Mouse (Mus musculus) C2C12 (cell line): ENCODE results near the gene Mocs2.

Experiments
- CTCF ChIP-seq: IDR thresholded peaks from one replicate; pipeline ENCODE4 v1.5.1; 2011; ENCODE audit not compliant: control insufficient read depth, insufficient read depth, insufficient read length
- MAX ChIP-seq: IDR thresholded peaks from one replicate; pipeline ENCODE4 v1.6.1; 2011; ENCODE audit warnings: mild to moderate bottlenecking, control low read depth
- USF1 ChIP-seq: IDR thresholded peaks from one replicate; pipeline ENCODE4 v1.6.1; 2011; ENCODE audit warnings: low read depth, mild to moderate bottlenecking, control low read depth, moderate library complexity

GRCm38 (mm10) chr13:114833351-114833750 lies 15.3 kb downstream of the Mocs2 start:
- TF ChIP-seq CTCF: no peak
- no peak for TF ChIP-seq USF1
- no peak for TF ChIP-seq MAX
